Mouse (Mus musculus): ENCODE measurements around the gene Usp4. TPM values are rescaled to one million over a fixed set of nuclear protein-coding genes. Genes with fewer than 3 reads are reported as not detected.

Gene Usp4
- polyA plus RNA-seq (2014; fragmentation: Illumina TruSeq; extraction: RNeasy Lipid Tissue Mini Kit (QIAGEN cat#74804); ENCODE audit: low read depth, low replicate concordance): 61.1 TPM

DNA sequence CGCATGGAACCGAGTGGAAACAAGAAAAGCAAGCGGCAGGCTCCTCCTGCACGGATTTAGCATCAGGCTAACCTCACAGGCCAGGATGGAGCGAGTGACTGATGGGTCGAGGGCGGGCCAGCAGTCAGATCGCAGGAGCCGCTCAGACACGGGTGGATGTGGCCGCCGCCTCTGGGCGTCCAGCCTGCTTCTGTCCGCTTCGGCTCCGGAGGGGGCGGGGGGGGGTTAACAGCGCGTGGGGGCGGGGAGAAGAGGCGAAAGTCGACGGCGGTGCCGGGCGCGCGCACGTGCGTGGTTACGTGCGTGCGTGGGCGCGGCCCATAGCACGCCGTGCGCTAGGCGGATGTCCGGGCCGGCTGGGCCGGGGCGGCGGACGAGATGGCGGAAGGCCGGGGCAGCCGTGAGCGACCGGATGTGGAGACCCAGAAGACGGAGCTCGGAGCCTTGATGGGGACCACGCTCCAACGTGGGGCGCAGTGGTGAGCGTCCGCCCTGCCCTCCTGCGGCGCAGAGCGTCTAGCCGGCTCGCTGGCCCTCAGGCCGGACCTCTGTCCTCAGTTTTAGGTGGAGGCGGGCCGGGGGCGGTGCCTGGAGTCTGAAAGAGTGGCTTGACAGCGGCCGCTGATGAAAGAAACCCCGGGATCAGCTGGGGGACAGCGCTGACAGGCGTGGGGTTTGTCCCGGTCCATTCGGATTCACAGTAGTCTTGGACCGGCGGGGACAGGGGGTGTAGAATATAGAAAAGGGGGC, at the start of gene Usp4:
Gene Usp4 (plus strand): TSS at position 314 of the 750 bp plus-strand sequence.

GRCm38 (mm10) chr9:108305629-108306520, 41.8 kb upstream of the Usp4 start, which contains the start of the genes Rhoa and Tcta:
Gene Rhoa (plus strand): TSS chr9:108306129.
Gene Tcta (minus strand): TSS chr9:108306160.

GRCm38 (mm10) chr9:108338886-108339781, 8.5 kb upstream of the Usp4 start, which contains the start of gene Gpx1:
Gene Gpx1 (plus strand): TSS chr9:108338903.

DNA sequence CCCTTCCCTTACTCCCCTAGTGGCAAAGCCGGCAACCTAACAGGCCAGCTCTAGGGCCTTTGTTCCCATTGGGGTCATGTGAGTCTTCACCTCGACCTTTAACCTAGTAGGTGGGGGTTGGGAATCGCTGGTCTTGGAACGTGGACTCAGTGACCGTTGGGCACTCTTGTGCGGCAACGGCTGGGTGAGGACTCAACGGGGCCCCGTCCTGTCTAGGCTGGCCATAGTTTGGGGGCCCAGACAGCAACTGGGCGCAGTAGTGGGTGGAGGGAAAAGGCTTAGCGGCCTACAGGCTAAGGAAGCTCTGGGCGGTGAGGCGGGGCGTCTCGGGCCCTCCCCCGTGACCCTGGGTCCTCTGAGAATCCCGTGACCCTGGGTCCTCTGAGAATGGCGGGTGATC, 45.0 kb downstream of the Usp4 start, which contains the start of gene 1700102P08Rik:
Gene 1700102P08Rik (plus strand): TSS at position 130 of the 400 bp plus-strand sequence.

DNA sequence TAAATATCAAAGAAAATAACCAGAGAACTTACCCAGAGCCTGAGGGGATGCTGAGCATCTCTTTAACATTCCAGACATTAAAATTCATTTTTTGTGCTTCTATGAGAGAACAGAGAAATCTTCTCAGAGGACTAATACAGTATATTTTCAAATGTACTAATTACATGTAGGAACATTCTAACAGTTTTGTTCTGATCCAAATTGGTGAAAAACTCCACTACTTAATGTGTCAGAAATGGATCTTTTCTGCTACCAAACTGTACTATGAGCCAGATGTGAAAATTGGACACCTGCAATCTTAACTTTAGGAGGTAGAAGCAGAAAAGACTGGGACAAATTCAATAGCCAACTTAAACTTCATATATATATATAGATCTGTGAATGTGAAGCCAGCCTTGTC, 80.7 kb downstream of the Usp4 start, which contains the start of gene Ccdc36:
Gene Ccdc36 (minus strand): TSS at position 101 of the 400 bp plus-strand sequence.

GRCm38 (mm10) chr9:108436182-108436581, 88.5 kb downstream of the Usp4 start, which contains the start of gene BC048562:
Gene BC048562 (plus strand): TSS chr9:108436482.

Other genes with a start within 250 kb of the Usp4 start
- gene Bsn, start 157.5 kb upstream of the Usp4 start, polyA plus RNA-seq (2014; fragmentation: Illumina TruSeq; extraction: RNeasy Lipid Tissue Mini Kit (QIAGEN cat#74804); ENCODE audit: low read depth, low replicate concordance): not detected
- 197 TPM for gene Dag1, start 83.9 kb upstream of the Usp4 start, polyA plus RNA-seq (2014; fragmentation: Illumina TruSeq; extraction: RNeasy Lipid Tissue Mini Kit (QIAGEN cat#74804); ENCODE audit: low read depth, low replicate concordance)
- gene Nicn1, start 57.4 kb upstream of the Usp4 start, polyA plus RNA-seq (2014; fragmentation: Illumina TruSeq; extraction: RNeasy Lipid Tissue Mini Kit (QIAGEN cat#74804); ENCODE audit: low read depth, low replicate concordance): 25.6 TPM
- 5.7 TPM for gene Amt, start 51.0 kb upstream of the Usp4 start, polyA plus RNA-seq (2014; fragmentation: Illumina TruSeq; extraction: RNeasy Lipid Tissue Mini Kit (QIAGEN cat#74804); ENCODE audit: low read depth, low replicate concordance)
- 213 TPM for gene Rhoa, start 41.7 kb upstream of the Usp4 start, polyA plus RNA-seq (2014; fragmentation: Illumina TruSeq; extraction: RNeasy Lipid Tissue Mini Kit (QIAGEN cat#74804); ENCODE audit: low read depth, low replicate concordance)
- gene Tcta, start 41.7 kb upstream of the Usp4 start, polyA plus RNA-seq (2014; fragmentation: Illumina TruSeq; extraction: RNeasy Lipid Tissue Mini Kit (QIAGEN cat#74804); ENCODE audit: low read depth, low replicate concordance): 65.8 TPM
- 131 TPM for gene Gpx1, start 8.9 kb upstream of the Usp4 start, polyA plus RNA-seq (2014; fragmentation: Illumina TruSeq; extraction: RNeasy Lipid Tissue Mini Kit (QIAGEN cat#74804); ENCODE audit: low read depth, low replicate concordance)
- gene 1700102P08Rik, start 45.0 kb downstream of the Usp4 start, polyA plus RNA-seq (2014; fragmentation: Illumina TruSeq; extraction: RNeasy Lipid Tissue Mini Kit (QIAGEN cat#74804); ENCODE audit: low read depth, low replicate concordance): 0.86 TPM
- not detected for gene Ccdc36, start 80.6 kb downstream of the Usp4 start, polyA plus RNA-seq (2014; fragmentation: Illumina TruSeq; extraction: RNeasy Lipid Tissue Mini Kit (QIAGEN cat#74804); ENCODE audit: low read depth, low replicate concordance)
- gene BC048562, start 88.6 kb downstream of the Usp4 start, polyA plus RNA-seq (2014; fragmentation: Illumina TruSeq; extraction: RNeasy Lipid Tissue Mini Kit (QIAGEN cat#74804); ENCODE audit: low read depth, low replicate concordance): not detected
- gene Ccdc71, start 112.7 kb downstream of the Usp4 start, polyA plus RNA-seq (2014; fragmentation: Illumina TruSeq; extraction: RNeasy Lipid Tissue Mini Kit (QIAGEN cat#74804); ENCODE audit: low read depth, low replicate concordance): 13.9 TPM
- gene Klhdc8b, start 113.7 kb downstream of the Usp4 start, polyA plus RNA-seq (2014; fragmentation: Illumina TruSeq; extraction: RNeasy Lipid Tissue Mini Kit (QIAGEN cat#74804); ENCODE audit: low read depth, low replicate concordance): 18.2 TPM
- gene Lamb2, start 131.9 kb downstream of the Usp4 start, polyA plus RNA-seq (2014; fragmentation: Illumina TruSeq; extraction: RNeasy Lipid Tissue Mini Kit (QIAGEN cat#74804); ENCODE audit: low read depth, low replicate concordance): 225 TPM
- 100 TPM for gene Usp19, start 142.7 kb downstream of the Usp4 start, polyA plus RNA-seq (2014; fragmentation: Illumina TruSeq; extraction: RNeasy Lipid Tissue Mini Kit (QIAGEN cat#74804); ENCODE audit: low read depth, low replicate concordance)
- 78.2 TPM for gene Qars, start 159.9 kb downstream of the Usp4 start, polyA plus RNA-seq (2014; fragmentation: Illumina TruSeq; extraction: RNeasy Lipid Tissue Mini Kit (QIAGEN cat#74804); ENCODE audit: low read depth, low replicate concordance)
- gene Qrich1, start 169.0 kb downstream of the Usp4 start, polyA plus RNA-seq (2014; fragmentation: Illumina TruSeq; extraction: RNeasy Lipid Tissue Mini Kit (QIAGEN cat#74804); ENCODE audit: low read depth, low replicate concordance): 50.0 TPM
- 66.9 TPM for gene Impdh2, start 212.4 kb downstream of the Usp4 start, polyA plus RNA-seq (2014; fragmentation: Illumina TruSeq; extraction: RNeasy Lipid Tissue Mini Kit (QIAGEN cat#74804); ENCODE audit: low read depth, low replicate concordance)
- 41.2 TPM for gene Ndufaf3, start 219.6 kb downstream of the Usp4 start, polyA plus RNA-seq (2014; fragmentation: Illumina TruSeq; extraction: RNeasy Lipid Tissue Mini Kit (QIAGEN cat#74804); ENCODE audit: low read depth, low replicate concordance)
- gene Dalrd3, start 222.0 kb downstream of the Usp4 start, polyA plus RNA-seq (2014; fragmentation: Illumina TruSeq; extraction: RNeasy Lipid Tissue Mini Kit (QIAGEN cat#74804); ENCODE audit: low read depth, low replicate concordance): 40.3 TPM
- 15.6 TPM for gene Wdr6, start 230.9 kb downstream of the Usp4 start, polyA plus RNA-seq (2014; fragmentation: Illumina TruSeq; extraction: RNeasy Lipid Tissue Mini Kit (QIAGEN cat#74804); ENCODE audit: low read depth, low replicate concordance)
- gene P4htm, start 249.8 kb downstream of the Usp4 start, polyA plus RNA-seq (2014; fragmentation: Illumina TruSeq; extraction: RNeasy Lipid Tissue Mini Kit (QIAGEN cat#74804); ENCODE audit: low read depth, low replicate concordance): 17.8 TPM